Mouse (Mus musculus): ENCODE results near the gene Slc22a23. TPM values are rescaled to one million over a fixed set of nuclear protein-coding genes. Genes with fewer than 3 reads are reported as not detected.

Slc22a23 gene
- total and polyA plus RNA-seq, 3 experiments: 0.47 to 1.3 (median 0.85) TPM

DNA sequence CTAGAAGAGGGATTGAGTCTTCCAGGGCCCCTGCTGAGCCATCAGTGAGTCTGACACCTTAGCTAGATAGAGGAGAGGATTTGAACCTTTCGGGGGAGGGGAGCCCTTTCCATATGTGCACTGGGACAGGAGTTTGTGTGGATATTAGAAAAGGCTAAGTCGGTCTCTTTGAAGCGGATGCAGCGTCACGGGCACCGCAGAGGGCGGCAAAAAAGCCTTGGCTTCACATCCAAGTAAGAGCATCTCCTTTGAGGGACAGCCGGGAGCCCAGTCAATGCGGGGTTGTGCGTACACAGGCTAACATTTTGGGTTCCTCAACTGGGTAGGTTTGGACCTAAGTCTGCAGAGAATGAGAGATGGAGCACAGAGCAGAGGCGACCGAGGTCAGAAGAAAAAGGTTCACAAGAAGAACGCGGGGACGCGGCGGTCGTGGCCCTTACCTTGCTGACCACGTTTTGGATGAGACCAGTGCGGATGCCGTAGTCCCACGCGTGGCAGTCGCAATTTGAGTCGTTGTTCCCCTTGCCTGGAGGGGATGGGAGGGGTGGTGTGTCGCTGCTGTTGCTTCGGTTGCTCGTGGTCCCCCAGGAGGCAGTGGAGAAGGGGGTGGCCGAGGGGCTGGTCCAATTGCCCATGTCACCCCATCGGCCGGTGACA, 1.1 kb downstream of the Slc22a23 start:
- H3K36me3 ChIP-seq (replicated peaks in 1 of 2; ENCODE audit: control insufficient read depth in 1 of 2, insufficient read depth in 1 of 2, low read length in 1 of 2): no peaks in the 10 kb centered on the region
- H3K79me2 ChIP-seq (replicated peaks; ENCODE audit: control insufficient read depth, extremely low read depth, insufficient read depth, poor library complexity, severe bottlenecking): no peaks in the 10 kb centered on the region
- peak overlapping the region in 2 of 3 experiments; percentile 60 to 64 for H3K4me3 ChIP-seq (replicated peaks in 1 of 3; ENCODE audit: low read depth in 2 of 3, low read length in 2 of 3, poor library complexity in 1 of 3)
- in situ Hi-C loops (cut with MboI; ENCODE audit: low pct_ligation_motif_present, low pct_unique_long_range_greater_than_20kb, low sequenced_read_pairs) (no loop called here), dilution Hi-C loops (cut with MboI; ENCODE audit: extremely low pct_ligation_motif_present, extremely low pct_unique_long_range_greater_than_20kb, low sequenced_read_pairs) (no loop called here)
- H3K4me1 ChIP-seq (ENCODE audit: control insufficient read depth in 1 of 2, insufficient read depth in 2 of 2): peaks cover 5 to 10% of the 10 kb centered on the region in 2 experiments
- no peak overlapping the region for H3K27ac ChIP-seq (ENCODE audit: insufficient read depth, low read depth)
- H3K4me2 ChIP-seq (ENCODE audit: insufficient read depth, low read depth, poor library complexity, severe bottlenecking): peak overlapping the region; percentile 85; the same call in 1 of the 2 replicates
- no peak for TF ChIP-seq NELFE (IDR thresholded peaks at IDR 0.05; ENCODE audit: low read depth, low read length)
- no peak for TF ChIP-seq MYC (IDR thresholded peaks at IDR 0.05; ENCODE audit: low read depth, low read length)
- TF ChIP-seq POLR2AphosphoS2 (IDR thresholded peaks at IDR 0.05; ENCODE audit: low read depth, low read length): no peak
- no peak for TF ChIP-seq USF1 (IDR thresholded peaks at IDR 0.05; ENCODE audit: low read depth, low read length)
- TF ChIP-seq ELF1 (IDR thresholded peaks at IDR 0.05; ENCODE audit: low read depth, low read length): no peak
- TF ChIP-seq TCF12 (IDR thresholded peaks at IDR 0.05; ENCODE audit: low read depth, low read length): no peak
- TF ChIP-seq USF2 (conservative IDR thresholded peaks at IDR 0.05; ENCODE audit: low read depth, low read length): no peak
- TF ChIP-seq POLR2A (IDR thresholded peaks at IDR 0.05; ENCODE audit: low read depth, low read length): no peak
- no peak for TF ChIP-seq E2F4 (IDR thresholded peaks at IDR 0.05; ENCODE audit: insufficient replicate concordance, low read depth, low read length)
- TF ChIP-seq TBP (conservative IDR thresholded peaks at IDR 0.05; ENCODE audit: low read depth, low read length): no peak
- no peak for TF ChIP-seq CHD2 (IDR thresholded peaks at IDR 0.05; ENCODE audit: low read length)
- no peak for TF ChIP-seq BHLHE40 (IDR thresholded peaks at IDR 0.05; ENCODE audit: low read depth, low read length)
- no peak for TF ChIP-seq CTCF (conservative IDR thresholded peaks at IDR 0.05 in 1 of 2, IDR thresholded peaks at IDR 0.05 in 1 of 2; ENCODE audit: low read depth in 2 of 2, low read length in 2 of 2)
- no peak for TF ChIP-seq EP300 (IDR thresholded peaks at IDR 0.05; ENCODE audit: low read length)
- no peak for TF ChIP-seq RCOR1 (conservative IDR thresholded peaks at IDR 0.05; ENCODE audit: low read depth, low read length)
- H3K9me3 ChIP-seq (replicated peaks; ENCODE audit: low read length): no peaks in the 10 kb centered on the region
- peaks cover 13% of the 10 kb centered on the region for H3K27me3 ChIP-seq (replicated peaks)
- DNase-seq (ENCODE audit: extremely low read depth): no peak
- no peak overlapping the region for H3K9ac ChIP-seq (ENCODE audit: insufficient read depth, low read depth)

DNA sequence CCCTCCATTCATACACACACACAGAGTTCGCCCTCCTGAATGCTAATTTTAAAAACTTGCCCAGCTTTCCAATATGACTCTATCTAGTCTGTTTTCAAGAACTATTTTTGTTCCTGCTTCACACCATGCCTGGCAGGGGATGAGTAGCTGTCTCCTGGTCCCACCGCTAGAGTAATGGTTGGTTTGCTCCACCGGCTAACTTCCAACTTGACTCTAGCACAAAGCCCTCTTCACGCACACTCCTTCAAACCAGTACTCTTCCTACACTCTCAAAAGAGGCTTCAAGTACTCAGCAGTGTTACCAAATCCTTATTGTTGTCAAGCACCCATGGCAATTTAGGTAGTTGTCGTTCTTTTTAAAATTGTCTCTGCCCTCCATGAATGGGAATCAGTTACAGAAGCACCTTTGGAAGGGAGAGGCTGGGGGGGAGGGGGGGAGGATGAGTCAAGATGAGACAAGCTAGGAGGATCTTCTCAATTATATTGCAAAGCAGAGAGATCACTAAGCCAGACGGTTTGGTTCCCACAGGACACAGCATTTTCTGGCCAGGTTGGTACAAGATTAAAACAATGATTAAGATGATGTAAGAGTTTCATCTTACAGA, 2.6 kb downstream of the Slc22a23 start:
- no peak overlapping the region for H3K4me3 ChIP-seq (replicated peaks in 1 of 3; ENCODE audit: low read depth in 2 of 3, low read length in 2 of 3, poor library complexity in 1 of 3)
- peaks cover 13% of the 10 kb centered on the region for H3K27me3 ChIP-seq (replicated peaks)
- H3K9ac ChIP-seq (ENCODE audit: insufficient read depth, low read depth): no peak overlapping the region
- H3K9me3 ChIP-seq (replicated peaks; ENCODE audit: low read length): no peaks in the 10 kb centered on the region
- H3K79me2 ChIP-seq (replicated peaks; ENCODE audit: control insufficient read depth, extremely low read depth, insufficient read depth, poor library complexity, severe bottlenecking): no peaks in the 10 kb centered on the region
- no peak for DNase-seq (ENCODE audit: extremely low read depth)
- H3K36me3 ChIP-seq (replicated peaks in 1 of 2; ENCODE audit: control insufficient read depth in 1 of 2, insufficient read depth in 1 of 2, low read length in 1 of 2): no peaks in the 10 kb centered on the region
- dilution Hi-C loops (cut with MboI; ENCODE audit: extremely low pct_ligation_motif_present, extremely low pct_unique_long_range_greater_than_20kb, low sequenced_read_pairs) (no loop called here), in situ Hi-C loops (cut with MboI; ENCODE audit: low pct_ligation_motif_present, low pct_unique_long_range_greater_than_20kb, low sequenced_read_pairs) (no loop called here)
- H3K27ac ChIP-seq (ENCODE audit: insufficient read depth, low read depth): no peak overlapping the region
- H3K4me2 ChIP-seq (ENCODE audit: insufficient read depth, low read depth, poor library complexity, severe bottlenecking): no peak overlapping the region
- H3K4me1 ChIP-seq (ENCODE audit: control insufficient read depth in 1 of 2, insufficient read depth in 2 of 2): peaks cover 5 to 10% of the 10 kb centered on the region in 2 experiments
- TF ChIP-seq SIN3A (IDR thresholded peaks at IDR 0.05; ENCODE audit: low read length): no peak
- no peak for TF ChIP-seq GABPA (IDR thresholded peaks at IDR 0.05; ENCODE audit: insufficient replicate concordance, low read depth, low read length)
- no peak for TF ChIP-seq ZKSCAN1 (IDR thresholded peaks at IDR 0.05; ENCODE audit: borderline replicate concordance, low read depth, low read length)
- TF ChIP-seq MYC (IDR thresholded peaks at IDR 0.05; ENCODE audit: low read depth, low read length): no peak
- no peak for TF ChIP-seq ETS1 (conservative IDR thresholded peaks at IDR 0.05; ENCODE audit: low read depth, low read length)
- no peak for TF ChIP-seq CHD2 (IDR thresholded peaks at IDR 0.05; ENCODE audit: low read length)
- TF ChIP-seq NELFE (IDR thresholded peaks at IDR 0.05; ENCODE audit: low read depth, low read length): no peak
